Mouse (Mus musculus) spleen, adult 12 weeks (tissue): ENCODE measurements around the gene Pim3.

Experiments
- DNase-seq: peaks from one replicate; pipeline ENCODE4 v3.0.0; 2022; ENCODE audit warnings: low spot score

Gene Pim3

GRCm38 (mm10) chr15:88858141-88858541, 3.8 kb upstream of the Pim3 start:
- DNase-seq: no peak

GRCm38 (mm10) chr15:88858707-88859106, 3.3 kb upstream of the Pim3 start:
- no peak for DNase-seq

GRCm38 (mm10) chr15:88859206-88859970, 2.6 kb upstream of the Pim3 start:
- DNase-seq: no peak

DNA sequence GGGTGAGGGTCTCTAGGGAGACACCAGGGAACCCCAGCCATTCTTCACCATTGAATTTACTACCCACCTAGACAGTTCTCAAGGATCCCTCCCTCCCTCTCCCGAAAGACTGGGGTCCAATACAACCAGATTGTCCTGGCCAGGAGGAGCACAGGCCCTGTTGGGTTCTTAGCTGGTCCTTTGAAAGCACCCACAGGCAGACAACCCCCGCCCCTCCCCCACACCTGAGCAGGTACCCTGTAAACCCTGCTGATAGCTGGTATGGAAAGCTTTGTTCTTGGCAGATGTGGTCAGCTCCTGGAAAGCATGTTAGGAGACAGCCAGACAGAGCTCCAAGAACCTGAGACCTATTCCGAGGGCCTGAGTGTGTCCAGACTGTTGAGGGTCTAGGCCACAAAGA, 1.2 kb upstream of the Pim3 start:
- no peak for DNase-seq

DNA sequence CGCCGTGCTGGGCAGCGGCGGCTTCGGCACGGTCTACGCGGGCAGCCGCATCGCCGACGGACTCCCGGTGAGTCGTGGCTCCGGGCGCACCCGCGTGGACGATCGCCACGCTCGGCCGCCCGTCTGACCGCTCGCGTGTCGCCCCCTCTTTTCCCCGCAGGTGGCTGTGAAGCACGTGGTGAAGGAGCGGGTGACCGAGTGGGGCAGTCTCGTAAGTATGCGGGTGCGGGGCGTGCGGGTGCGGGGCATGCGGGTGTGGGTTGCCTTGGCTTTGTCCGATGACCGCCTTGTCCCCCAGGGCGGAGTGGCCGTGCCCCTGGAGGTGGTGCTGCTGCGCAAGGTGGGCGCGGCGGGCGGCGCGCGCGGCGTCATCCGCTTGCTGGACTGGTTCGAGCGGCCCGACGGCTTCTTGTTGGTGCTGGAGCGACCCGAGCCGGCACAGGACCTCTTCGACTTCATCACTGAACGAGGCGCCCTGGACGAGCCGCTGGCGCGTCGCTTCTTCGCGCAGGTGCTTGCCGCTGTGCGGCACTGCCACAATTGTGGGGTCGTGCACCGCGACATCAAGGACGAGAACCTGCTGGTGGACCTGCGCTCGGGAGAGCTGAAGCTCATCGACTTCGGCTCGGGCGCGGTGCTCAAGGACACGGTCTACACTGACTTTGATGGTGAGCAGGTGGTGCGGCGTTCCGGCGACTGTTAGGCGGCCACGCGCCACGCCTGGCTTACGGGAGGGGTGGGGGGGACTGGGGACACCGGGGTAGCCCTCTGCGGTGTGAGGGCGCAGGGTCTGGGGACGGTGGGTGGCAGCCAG, 1.1 kb downstream of the Pim3 start:
- peak; percentile 31 for DNase-seq

- peak; percentile 33 for DNase-seq
Measured at GRCm38 (mm10) chr15:88863695-88864231, 1.8 kb downstream of the Pim3 start.

- no peak for DNase-seq
Measured at GRCm38 (mm10) chr15:88864270-88865030, 2.5 kb downstream of the Pim3 start.

DNA sequence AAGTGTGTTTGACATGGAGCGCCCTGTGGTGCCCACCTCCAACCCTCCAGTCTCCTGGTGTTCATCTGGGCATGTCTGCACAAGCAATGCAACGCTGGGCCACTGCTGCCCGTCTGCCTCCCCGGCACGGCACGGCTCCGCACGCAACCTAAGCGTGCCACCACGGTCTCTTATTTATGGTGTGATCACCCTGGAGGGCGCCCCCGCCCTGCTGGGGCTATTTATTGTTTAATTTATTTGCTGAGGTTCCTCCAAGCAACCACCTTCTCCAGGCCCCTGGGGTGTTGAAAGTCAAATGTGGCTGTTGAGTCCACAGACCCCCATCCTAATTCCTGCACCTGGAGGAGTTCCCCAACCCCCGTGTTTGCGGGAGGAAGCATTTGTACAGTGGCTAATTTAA, 3.1 kb downstream of the Pim3 start:
- DNase-seq: no peak

DNA sequence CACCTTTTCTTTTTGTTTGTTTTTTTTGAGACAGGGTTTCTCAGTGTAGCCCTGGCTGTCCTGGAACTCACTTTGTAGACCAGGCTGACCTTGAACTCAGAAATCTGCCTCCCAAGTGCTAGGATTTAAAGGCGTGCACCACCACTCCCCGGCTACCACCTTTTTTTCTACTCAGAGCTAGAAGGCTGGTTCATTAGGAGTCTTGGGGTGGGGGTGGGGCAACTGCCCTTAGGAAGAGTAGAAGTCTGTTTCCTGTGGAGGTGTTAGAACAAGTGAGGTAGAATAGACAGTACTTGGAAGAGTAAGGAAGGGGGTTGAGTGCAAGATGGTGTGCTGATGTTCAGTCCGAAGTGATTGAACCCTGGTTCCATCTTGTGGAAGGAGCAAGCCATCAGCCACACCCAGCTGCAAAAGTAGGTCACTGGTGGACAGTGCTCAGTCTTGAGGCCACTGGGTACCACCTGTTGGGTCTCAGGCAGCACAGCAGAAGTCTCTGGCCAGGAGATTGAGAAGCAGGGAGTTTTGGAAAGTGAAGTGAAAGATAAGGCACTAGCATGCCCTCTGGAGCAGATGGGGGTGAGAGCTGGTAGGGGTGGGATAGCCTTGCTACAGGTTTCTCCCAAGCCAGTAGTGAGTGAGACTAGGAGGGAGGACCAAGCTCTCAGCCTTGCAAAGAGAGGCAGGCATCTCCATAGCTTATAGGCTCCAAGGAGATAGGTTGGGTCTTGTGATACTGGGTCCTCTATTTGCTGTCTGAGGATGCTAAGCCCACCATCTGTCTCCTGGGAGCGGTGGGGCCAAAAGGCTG, 4.1 kb downstream of the Pim3 start:
- no peak for DNase-seq

GRCm38 (mm10) chr15:88866934-88867356, 5.0 kb downstream of the Pim3 start:
- no peak for DNase-seq

GRCm38 (mm10) chr15:88867368-88868023, 5.5 kb downstream of the Pim3 start:
- no peak for DNase-seq

GRCm38 (mm10) chr15:88868024-88868742, 6.2 kb downstream of the Pim3 start:
- DNase-seq: no peak

DNA sequence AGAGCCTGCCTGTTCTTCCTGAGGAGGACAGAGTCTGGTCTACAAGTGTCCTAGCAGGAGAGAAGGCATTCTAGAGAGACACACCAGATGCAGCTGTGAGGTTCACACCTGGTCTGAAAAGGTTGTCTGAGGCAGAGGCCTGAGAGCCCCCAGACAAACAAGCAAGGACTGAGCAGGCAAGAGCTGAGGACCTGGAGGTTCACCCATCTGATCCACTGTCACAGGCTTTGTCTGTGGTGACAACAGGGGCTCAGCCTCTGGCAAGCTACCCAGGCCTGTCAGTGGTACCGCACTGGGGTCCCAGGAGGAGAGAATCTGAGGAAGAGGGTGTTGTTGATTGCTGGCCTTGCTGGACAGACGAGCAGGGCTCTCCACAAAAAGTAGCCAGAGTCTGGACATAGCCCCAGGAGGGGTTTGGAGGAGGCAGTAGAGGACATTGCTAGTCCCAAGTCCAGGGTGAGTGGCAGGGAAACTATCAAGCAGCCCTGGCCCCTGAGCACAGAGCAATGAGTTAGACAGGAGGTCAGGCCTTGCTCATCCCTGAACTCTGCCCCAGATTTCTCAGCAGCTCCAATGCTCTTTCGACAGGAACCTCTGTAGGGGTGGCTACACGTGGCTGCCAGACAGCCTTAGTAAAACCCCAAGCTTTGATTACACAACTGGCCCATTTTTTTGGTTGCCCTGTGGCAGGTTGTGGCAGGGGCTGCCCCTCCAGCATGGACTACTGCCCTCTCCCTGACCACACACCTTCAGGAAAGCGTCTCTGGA, 8.6 kb downstream of the Pim3 start:
- no peak for DNase-seq

GRCm38 (mm10) chr15:88874061-88874460, 12.1 kb downstream of the Pim3 start:
- DNase-seq: no peak

- DNase-seq: no peak
Measured at GRCm38 (mm10) chr15:88874477-88874876, 12.5 kb downstream of the Pim3 start.

- no peak for DNase-seq
Measured at GRCm38 (mm10) chr15:88875625-88876081, 13.7 kb downstream of the Pim3 start.

- peak; percentile 57 for DNase-seq
Measured at GRCm38 (mm10) chr15:88876155-88877020, 14.4 kb downstream of the Pim3 start.

- DNase-seq: no peak
Measured at GRCm38 (mm10) chr15:88877021-88877400, 15.0 kb downstream of the Pim3 start.
